Mouse (Mus musculus): ENCODE measurements around the gene Col4a1.

- no peak for TF ChIP-seq CTCF (IDR thresholded peaks at IDR 0.05; ENCODE audit: borderline replicate concordance, control insufficient read depth, extremely low read depth, insufficient read depth, low read length, poor library complexity)
- no peak for TF ChIP-seq POLR2A (IDR thresholded peaks at IDR 0.05; ENCODE audit: control insufficient read depth, extremely low read depth, insufficient read depth, low read length, poor library complexity)
Measured at GRCm38 (mm10) chr8:11181420-11182147, 131.0 kb downstream of the Col4a1 start.

All from thymus, adult 2 months (tissue).